Mouse (Mus musculus) midbrain, postnatal 0 days (tissue): ENCODE data around the gene Usp19. TPM values are rescaled to one million over a fixed set of nuclear protein-coding genes. Genes with fewer than 3 reads are reported as not detected.

ENCODE experiments used
- ATAC-seq: fragments of 200-750 bp; cut with Nextera tagmentation; 2 replicates; pipeline ENCODE4 v1.8.0; 2017; ENCODE audit warnings: moderate number of reproducible peaks, mild to moderate bottlenecking, moderate TSS enrichment, moderate library complexity; ENCODE audit not compliant: low FRiP score
- DNase-seq: peaks from one replicate; pipeline ENCODE4 v3.0.0-alpha.2; 2015; ENCODE audit warnings: low spot score
- H3K27ac ChIP-seq: fragments of 300-500 bp; sonication (generic); 2 replicates; pipeline ENCODE4 v1.5.1; 2014; ENCODE audit warnings: low read depth, mild to moderate bottlenecking, low read length, mixed read lengths
- H3K27me3 ChIP-seq: fragments of 300-500 bp; sonication (generic); 2 replicates; pipeline ENCODE4 v1.6.1; 2014; ENCODE audit warnings: low read length, control low read depth, mixed read lengths; ENCODE audit not compliant: insufficient read depth
- H3K36me3 ChIP-seq: fragments of 300-500 bp; sonication (generic); 2 replicates; pipeline ENCODE4 v1.6.1; 2014; ENCODE audit warnings: low read length, control low read depth, mixed read lengths; ENCODE audit not compliant: insufficient read depth
- H3K4me1 ChIP-seq: fragments of 300-500 bp; sonication (generic); 2 replicates; pipeline ENCODE4 v1.6.1; 2014; ENCODE audit warnings: mild to moderate bottlenecking, control low read depth, antibody characterized with exemption, low read length, mixed read lengths; ENCODE audit not compliant: insufficient read depth
- H3K4me2 ChIP-seq: fragments of 300-500 bp; sonication (generic); 2 replicates; pipeline ENCODE4 v1.6.1; 2014; ENCODE audit warnings: low read depth, mild to moderate bottlenecking, low read length, mixed read lengths; ENCODE audit not compliant: poor library complexity, severe bottlenecking
- H3K4me3 ChIP-seq: fragments of 300-500 bp; sonication (generic); 2 replicates; pipeline ENCODE4 v1.5.1; 2014; ENCODE audit warnings: low read depth, mild to moderate bottlenecking, low read length, moderate library complexity
- H3K9ac ChIP-seq: fragments of 300-500 bp; sonication (generic); replicated peaks from 2 replicates; pipeline ENCODE4 v1.6.1; 2014; ENCODE audit warnings: mild to moderate bottlenecking, low read length, moderate library complexity, mixed read lengths; ENCODE audit not compliant: poor library complexity, severe bottlenecking
- H3K9me3 ChIP-seq: fragments of 300-500 bp; sonication (generic); 2 replicates; pipeline ENCODE4 v1.6.1; 2016; ENCODE audit warnings: low read length, control low read depth
- CTCF ChIP-seq: IDR thresholded peaks from 2 replicates; pipeline ENCODE4 v1.5.1; 2016; ENCODE audit warnings: antibody characterized with exemption, mild to moderate bottlenecking
- WGBS: fragments of 180-500 bp; shearing (Covaris S2); extraction: QIAGEN DNeasy Blood & Tissue Kit; methylation state at CpG from one replicate; pipeline ENCODE4 v1.1.7; 2014; 5-methylcytosine and 5-hydroxymethylcytosine counted together
- polyA plus RNA-seq: library from polyadenylated mRNA; unstranded; fragments of >200 nt; fragmentation: Nextera tagmentation; extraction: Ambion mirVana; gene quantifications from 2 replicates; pipeline ENCODE4 v1.2.1, GENCODE M21; 2015
- total RNA-seq: library from RNA; depleted of rRNA; stranded (reverse); fragments of >200 nt; gene quantifications from 2 replicates; pipeline ENCODE4 v1.2.3, GENCODE M21; 2014; rRNA removed

The Usp19 gene
- total and polyA plus RNA-seq, 2 experiments from 2014 or later: 50.7 to 113 TPM

DNA sequence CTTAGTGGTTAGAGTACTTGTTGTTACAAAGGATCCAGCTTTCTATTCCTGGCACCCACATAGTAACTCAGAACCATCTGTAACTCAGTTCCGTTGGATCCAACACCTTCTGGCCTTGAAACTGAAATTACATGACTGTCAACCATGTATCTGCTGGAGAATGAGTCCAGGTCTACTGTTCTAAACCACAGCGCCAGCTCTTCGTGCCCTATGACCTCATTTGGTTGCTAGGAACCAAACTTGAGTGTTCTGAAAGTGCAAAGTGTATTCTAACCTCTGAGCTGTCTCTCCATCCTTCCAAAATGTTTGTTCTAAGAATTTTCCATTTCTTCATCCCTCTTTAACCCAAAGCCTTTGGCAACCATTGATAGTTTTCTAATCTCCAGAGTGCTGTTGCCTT is 55.6 kb downstream of the Usp19 start:
- 97% methylated on average over 3 of the region's 3 CpGs for WGBS
- H3K4me1 ChIP-seq: no peaks in the 10 kb centered on the region
- no peak overlapping the region for H3K4me2 ChIP-seq
- no peak overlapping the region for H3K4me3 ChIP-seq
- H3K9ac ChIP-seq: no peak overlapping the region
- H3K27me3 ChIP-seq: no peaks in the 10 kb centered on the region
- peaks cover 59% of the 10 kb centered on the region for H3K36me3 ChIP-seq
- no peaks in the 10 kb centered on the region for H3K9me3 ChIP-seq
- DNase-seq: no peak
- no peak overlapping the region for H3K27ac ChIP-seq
- no peak for TF ChIP-seq CTCF
- no peak for ATAC-seq

DNA sequence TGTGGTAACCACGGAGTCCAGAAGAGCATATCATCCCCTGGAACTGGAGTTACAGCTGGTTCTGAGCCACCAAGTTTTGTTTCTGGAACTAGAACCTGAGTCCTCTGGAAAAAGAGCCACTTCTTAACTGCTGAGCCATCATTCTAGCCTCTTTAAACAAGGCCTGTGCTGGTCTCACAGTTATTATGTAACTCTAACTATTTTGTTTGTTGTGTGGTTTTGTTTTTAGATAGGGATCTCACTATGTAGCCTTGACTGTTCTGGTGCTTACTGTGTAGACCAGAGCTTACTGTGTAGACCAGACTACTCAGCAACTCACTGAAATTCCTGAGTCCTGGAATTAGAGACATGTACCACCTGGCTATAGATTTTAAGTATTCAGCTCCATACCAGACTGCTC is 56.5 kb downstream of the Usp19 start:
- no peak overlapping the region for H3K9ac ChIP-seq
- H3K4me1 ChIP-seq: no peaks in the 10 kb centered on the region
- 94% methylated on average over 1 of the region's 1 CpGs for WGBS
- no peak for TF ChIP-seq CTCF
- no peak overlapping the region for H3K4me3 ChIP-seq
- no peak overlapping the region for H3K27ac ChIP-seq
- H3K36me3 ChIP-seq: peaks cover 55% of the 10 kb centered on the region
- DNase-seq: no peak
- no peaks in the 10 kb centered on the region for H3K27me3 ChIP-seq
- no peak for ATAC-seq
- H3K4me2 ChIP-seq: no peak overlapping the region
- H3K9me3 ChIP-seq: no peaks in the 10 kb centered on the region

Other genes starting within 250 kb of the Usp19 start
- gene Dag1, start 226.6 kb upstream of the Usp19 start, total RNA-seq: 126 and 141 TPM in 2 replicates
- 78.7 and 79.7 TPM in 2 replicates for gene Dag1, start 226.6 kb upstream of the Usp19 start, polyA plus RNA-seq
- 80.7 and 107 TPM in 2 replicates for gene Nicn1, start 200.2 kb upstream of the Usp19 start, total RNA-seq
- 122 and 142 TPM in 2 replicates for gene Nicn1, start 200.2 kb upstream of the Usp19 start, polyA plus RNA-seq
- gene Amt, start 193.7 kb upstream of the Usp19 start, total RNA-seq: 27.7 and 30.2 TPM in 2 replicates
- gene Amt, start 193.7 kb upstream of the Usp19 start, polyA plus RNA-seq: 28.1 and 30.9 TPM in 2 replicates
- gene Rhoa, start 184.5 kb upstream of the Usp19 start, total RNA-seq: 120 and 124 TPM in 2 replicates
- 242 and 252 TPM in 2 replicates for gene Rhoa, start 184.5 kb upstream of the Usp19 start, polyA plus RNA-seq
- 59.8 and 61.2 TPM in 2 replicates for gene Tcta, start 184.4 kb upstream of the Usp19 start, total RNA-seq
- gene Tcta, start 184.4 kb upstream of the Usp19 start, polyA plus RNA-seq: 76.3 and 79.8 TPM in 2 replicates
- gene Gpx1, start 151.7 kb upstream of the Usp19 start, total RNA-seq: 225 and 226 TPM in 2 replicates
- 430 and 447 TPM in 2 replicates for gene Gpx1, start 151.7 kb upstream of the Usp19 start, polyA plus RNA-seq
- gene Usp4, start 142.7 kb upstream of the Usp19 start, total RNA-seq: 114 and 132 TPM in 2 replicates
- gene Usp4, start 142.7 kb upstream of the Usp19 start, polyA plus RNA-seq: 102 and 106 TPM in 2 replicates
- 2.1 and 3.0 TPM in 2 replicates for gene 1700102P08Rik, start 97.8 kb upstream of the Usp19 start, total RNA-seq
- 0.99 and 1.4 TPM in 2 replicates for gene 1700102P08Rik, start 97.8 kb upstream of the Usp19 start, polyA plus RNA-seq
- 1.5 and 2.0 TPM in 2 replicates for gene Ccdc36, start 62.1 kb upstream of the Usp19 start, total RNA-seq
- 1.9 TPM in 2 replicates for gene Ccdc36, start 62.1 kb upstream of the Usp19 start, polyA plus RNA-seq
- gene BC048562, start 54.1 kb upstream of the Usp19 start, total RNA-seq: not detected in 2 replicates
- not detected in 2 replicates for gene BC048562, start 54.1 kb upstream of the Usp19 start, polyA plus RNA-seq
- gene Ccdc71, start 30.1 kb upstream of the Usp19 start, total RNA-seq: 37.3 and 39.8 TPM in 2 replicates
- gene Ccdc71, start 30.1 kb upstream of the Usp19 start, polyA plus RNA-seq: 56.8 and 61.2 TPM in 2 replicates
- 82.4 and 86.3 TPM in 2 replicates for gene Klhdc8b, start 29.0 kb upstream of the Usp19 start, total RNA-seq
- 56.1 and 59.2 TPM in 2 replicates for gene Klhdc8b, start 29.0 kb upstream of the Usp19 start, polyA plus RNA-seq
- gene Lamb2, start 10.9 kb upstream of the Usp19 start, total RNA-seq: 56.5 and 169 TPM in 2 replicates
- gene Lamb2, start 10.9 kb upstream of the Usp19 start, polyA plus RNA-seq: 15.8 and 18.5 TPM in 2 replicates
- gene Qars, start 17.1 kb downstream of the Usp19 start, total RNA-seq: 107 and 146 TPM in 2 replicates
- 62.0 and 62.6 TPM in 2 replicates for gene Qars, start 17.1 kb downstream of the Usp19 start, polyA plus RNA-seq
- 240 and 284 TPM in 2 replicates for gene Qrich1, start 26.2 kb downstream of the Usp19 start, total RNA-seq
- 103 and 109 TPM in 2 replicates for gene Qrich1, start 26.2 kb downstream of the Usp19 start, polyA plus RNA-seq
- gene Impdh2, start 69.7 kb downstream of the Usp19 start, total RNA-seq: 81.3 and 81.7 TPM in 2 replicates
- 93.7 and 96.6 TPM in 2 replicates for gene Impdh2, start 69.7 kb downstream of the Usp19 start, polyA plus RNA-seq
- 56.9 and 62.9 TPM in 2 replicates for gene Ndufaf3, start 76.8 kb downstream of the Usp19 start, total RNA-seq
- 93.1 and 93.8 TPM in 2 replicates for gene Ndufaf3, start 76.8 kb downstream of the Usp19 start, polyA plus RNA-seq
- gene Dalrd3, start 79.3 kb downstream of the Usp19 start, total RNA-seq: 98.3 and 119 TPM in 2 replicates
- 310 and 313 TPM in 2 replicates for gene Dalrd3, start 79.3 kb downstream of the Usp19 start, polyA plus RNA-seq
- gene Wdr6, start 88.1 kb downstream of the Usp19 start, total RNA-seq: 610 and 628 TPM in 2 replicates
- gene Wdr6, start 88.1 kb downstream of the Usp19 start, polyA plus RNA-seq: 378 and 391 TPM in 2 replicates
- gene P4htm, start 107.1 kb downstream of the Usp19 start, total RNA-seq: 51.7 and 65.8 TPM in 2 replicates
- gene P4htm, start 107.1 kb downstream of the Usp19 start, polyA plus RNA-seq: 48.7 and 53.5 TPM in 2 replicates
- gene Arih2, start 158.8 kb downstream of the Usp19 start, total RNA-seq: 43.1 and 61.9 TPM in 2 replicates
- gene Arih2, start 158.8 kb downstream of the Usp19 start, polyA plus RNA-seq: 36.7 and 37.3 TPM in 2 replicates
- gene Slc25a20, start 171.5 kb downstream of the Usp19 start, total RNA-seq: 32.5 and 50.8 TPM in 2 replicates
- gene Slc25a20, start 171.5 kb downstream of the Usp19 start, polyA plus RNA-seq: 44.4 and 45.4 TPM in 2 replicates
- 107 and 137 TPM in 2 replicates for gene Prkar2a, start 198.7 kb downstream of the Usp19 start, total RNA-seq
- gene Prkar2a, start 198.7 kb downstream of the Usp19 start, polyA plus RNA-seq: 44.8 and 49.7 TPM in 2 replicates